Mouse (Mus musculus): ENCODE measurements at regions not wholly inside any gene's neighbourhood (a gene's known extent, or its start where the extent isn't known, plus 50 kb on each side); places are given as distances from the start of the nearest gene placed in this dataset.

DNA sequence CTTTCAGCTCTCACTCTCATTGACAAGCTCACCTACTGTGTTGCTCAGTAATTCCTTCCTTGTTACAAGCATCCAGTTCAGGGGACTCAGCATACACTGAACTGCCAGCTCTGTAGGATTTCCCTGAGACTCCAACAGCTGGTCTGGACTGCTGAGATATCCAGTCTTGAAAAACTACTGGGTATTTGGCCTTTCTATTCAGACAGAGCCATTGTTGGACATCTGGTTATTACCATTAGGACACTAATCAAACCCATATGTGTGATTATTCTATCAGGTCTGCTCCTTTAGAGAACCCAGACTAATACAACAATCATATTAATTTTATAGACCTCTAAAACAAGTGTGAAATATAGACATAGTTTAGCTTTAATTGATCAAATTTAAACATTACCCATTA is 1146.2 kb downstream of the Basp1 start:
- TF ChIP-seq CHD2 (IDR thresholded peaks at IDR 0.05; ENCODE audit: low read depth, low read length) (no peak), ZC3H11A (IDR thresholded peaks at IDR 0.05; ENCODE audit: borderline replicate concordance, low read depth, low read length) (no peak), HCFC1 (IDR thresholded peaks at IDR 0.05; ENCODE audit: borderline replicate concordance, insufficient read depth, low read length) (no peak), MAFK (IDR thresholded peaks at IDR 0.05; ENCODE audit: insufficient read depth, low read depth, low read length) (no peak), ZNF384 (IDR thresholded peaks at IDR 0.05; ENCODE audit: low read depth, low read length) (no peak)
